Mouse (Mus musculus) urinary bladder, postnatal 10 days (tissue): Measurements from ENCODE around the gene Dab2.

Experiments
- DNase-seq: peaks from one replicate; pipeline ENCODE4 v3.0.0; 2022; ENCODE audit warnings: low spot score

Gene Dab2

GRCm38 (mm10) chr15:6391886-6392285 lies 92.3 kb downstream of the Dab2 start:
- DNase-seq = no peak

GRCm38 (mm10) chr15:6393624-6394023 lies 94.0 kb downstream of the Dab2 start:
- DNase-seq = no peak

GRCm38 (mm10) chr15:6398211-6398610 lies 98.6 kb downstream of the Dab2 start:
- DNase-seq = no peak

- no peak for DNase-seq
These were observed 99.3 kb downstream of the Dab2 start for GRCm38 (mm10) chr15:6398881-6399280.

GRCm38 (mm10) chr15:6400115-6400514 lies 100.5 kb downstream of the Dab2 start:
- no peak for DNase-seq

- no peak for DNase-seq
These were observed 102.8 kb downstream of the Dab2 start for GRCm38 (mm10) chr15:6402433-6402832.

GRCm38 (mm10) chr15:6404172-6404571 lies 104.6 kb downstream of the Dab2 start:
- no peak for DNase-seq

- DNase-seq = no peak
These were observed 107.2 kb downstream of the Dab2 start for GRCm38 (mm10) chr15:6406771-6407170.

- no peak for DNase-seq
These were observed 109.4 kb downstream of the Dab2 start for GRCm38 (mm10) chr15:6409031-6409430.

GRCm38 (mm10) chr15:6410161-6410560 lies 110.6 kb downstream of the Dab2 start:
- DNase-seq = no peak

- DNase-seq = no peak
These were observed 111.7 kb downstream of the Dab2 start for GRCm38 (mm10) chr15:6411334-6411733.

GRCm38 (mm10) chr15:6415317-6415716 lies 115.7 kb downstream of the Dab2 start:
- no peak for DNase-seq

- no peak for DNase-seq
These were observed 132.2 kb downstream of the Dab2 start for GRCm38 (mm10) chr15:6431777-6432176.

GRCm38 (mm10) chr15:6432411-6432810 lies 132.8 kb downstream of the Dab2 start:
- no peak for DNase-seq

- DNase-seq = no peak
These were observed 135.7 kb downstream of the Dab2 start for GRCm38 (mm10) chr15:6435281-6435680.

- DNase-seq = no peak
These were observed 136.2 kb downstream of the Dab2 start for GRCm38 (mm10) chr15:6435773-6436172.

- no peak for DNase-seq
These were observed 139.1 kb downstream of the Dab2 start for GRCm38 (mm10) chr15:6438685-6439084.

GRCm38 (mm10) chr15:6444452-6444851 lies 144.9 kb downstream of the Dab2 start:
- no peak for DNase-seq

GRCm38 (mm10) chr15:6445135-6445534 lies 145.5 kb downstream of the Dab2 start, which contains the start of gene C9:
C9 (plus strand) TSS chr15:6445327.
- no peak for DNase-seq

GRCm38 (mm10) chr15:6446181-6446580 lies 146.6 kb downstream of the Dab2 start:
- no peak for DNase-seq

GRCm38 (mm10) chr15:6448892-6449291 lies 149.3 kb downstream of the Dab2 start:
- DNase-seq = no peak

GRCm38 (mm10) chr15:6454461-6454860 lies 154.9 kb downstream of the Dab2 start:
- no peak for DNase-seq

GRCm38 (mm10) chr15:6461381-6461780 lies 161.8 kb downstream of the Dab2 start:
- DNase-seq = no peak

GRCm38 (mm10) chr15:6463361-6463923 lies 163.9 kb downstream of the Dab2 start:
- no peak for DNase-seq

- no peak for DNase-seq
These were observed 167.4 kb downstream of the Dab2 start for GRCm38 (mm10) chr15:6466995-6467394.
